Mouse (Mus musculus) layer of hippocampus, postnatal 25 days (tissue): ENCODE measurements at regions not wholly inside any gene's neighbourhood (a gene's known extent, or its start where the extent isn't known, plus 50 kb on each side); places are given as distances from the start of the nearest gene placed in this dataset.

Experiments used
- DNase-seq, 2 experiments: peaks; one replicate each; pipeline ENCODE4 v3.0.0; 2022; ENCODE audit warnings: mixed read lengths in 2 of 2, low spot score in 1 of 2; ENCODE audit errors: extremely low spot score in 1 of 2

DNA sequence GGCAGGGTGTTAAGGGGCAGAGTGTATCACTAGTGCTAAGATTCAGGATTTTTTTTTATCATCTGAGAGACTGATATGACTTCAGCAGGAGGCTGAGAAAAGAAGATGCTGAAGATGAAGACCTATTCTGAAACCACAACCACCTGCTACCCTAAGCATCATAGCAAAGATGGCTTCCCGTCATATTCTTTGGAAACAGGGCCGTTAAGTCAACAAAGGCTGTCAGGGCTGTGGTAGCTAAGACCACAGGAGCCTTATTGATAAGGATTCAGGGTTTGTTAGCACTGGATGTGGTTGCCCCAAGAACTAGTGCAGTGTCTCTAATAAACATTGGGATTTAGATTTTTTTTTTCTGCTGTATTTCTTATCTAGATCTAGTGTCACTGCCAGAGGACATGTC lies 56.7 kb upstream of the Rasgrp1 start:
- DNase-seq, result no peak

DNA sequence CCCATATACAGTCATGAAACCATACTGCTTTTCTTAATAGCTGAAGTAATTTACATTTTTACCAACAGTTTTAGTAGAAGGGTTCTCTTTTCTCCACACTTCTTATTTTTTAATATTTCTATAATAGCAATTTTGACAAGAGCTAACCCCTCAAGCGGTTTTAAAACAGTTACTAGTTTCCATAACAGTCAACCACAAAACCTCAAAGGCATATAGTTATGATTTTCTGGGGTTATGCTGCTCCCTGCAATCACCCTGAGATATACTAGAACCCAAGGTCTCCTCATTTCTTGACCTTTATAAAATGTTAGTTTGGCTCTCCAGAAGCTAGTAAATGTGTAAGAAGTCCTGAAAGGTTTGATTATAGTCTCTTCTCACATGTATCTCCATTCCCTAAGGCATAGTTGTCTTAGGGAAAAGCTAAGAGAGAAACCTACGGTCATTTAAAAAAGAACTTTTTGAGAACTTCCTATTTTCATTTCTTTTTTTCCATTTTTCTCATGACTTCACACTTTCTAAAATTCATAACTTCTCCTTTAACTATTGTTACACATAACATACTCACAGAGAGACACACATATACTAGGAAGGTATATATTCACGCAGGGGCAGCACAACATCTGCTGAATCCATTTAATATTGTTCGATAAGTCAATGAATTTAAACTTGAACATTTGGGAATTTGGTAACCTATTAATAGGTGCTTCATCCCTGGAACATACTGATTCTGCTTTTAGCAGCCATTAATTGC lies 60.8 kb upstream of the Rasgrp1 start:
- DNase-seq, result no peak

DNA sequence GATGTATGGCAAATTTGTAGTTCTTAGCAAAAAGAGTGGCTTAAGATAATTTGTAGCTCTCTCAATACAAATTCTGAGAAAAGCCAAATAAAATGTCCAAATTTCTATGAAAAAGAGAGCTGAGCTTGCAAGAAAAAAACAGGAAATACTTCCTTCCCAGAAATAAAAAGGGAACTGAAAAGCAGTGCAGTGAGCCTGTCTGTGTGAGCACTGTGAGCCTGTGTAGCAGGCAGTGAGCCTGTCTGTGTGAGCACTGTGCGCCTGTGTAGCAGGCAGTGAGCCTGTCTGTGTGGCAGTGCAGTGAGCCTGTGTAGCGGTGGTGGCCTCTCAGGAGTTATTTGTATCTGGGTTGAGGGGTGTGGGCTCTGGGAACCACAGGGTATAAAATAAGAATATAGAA lies 62.7 kb upstream of the Rasgrp1 start:
- DNase-seq, result no peak

DNA sequence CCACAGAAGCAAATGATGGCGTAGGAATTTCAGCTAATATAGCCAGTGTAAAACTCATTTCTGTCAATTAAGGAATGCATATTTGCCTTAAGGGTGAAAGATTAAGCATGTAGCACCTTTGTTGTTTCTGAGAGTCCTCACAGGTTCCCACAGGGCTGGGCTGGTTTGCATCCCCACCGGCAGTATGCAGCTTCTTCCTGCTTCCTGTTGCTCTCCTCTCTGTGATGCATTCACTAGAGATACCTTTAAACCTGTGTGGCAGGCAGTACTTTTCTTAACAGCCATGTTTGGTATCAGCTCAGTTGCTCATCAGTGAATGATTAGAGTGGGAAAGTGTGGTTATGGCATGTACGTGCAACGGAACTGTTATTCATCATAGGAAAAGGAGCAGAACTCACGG lies 65.4 kb upstream of the Rasgrp1 start:
- DNase-seq, result no peak

DNA sequence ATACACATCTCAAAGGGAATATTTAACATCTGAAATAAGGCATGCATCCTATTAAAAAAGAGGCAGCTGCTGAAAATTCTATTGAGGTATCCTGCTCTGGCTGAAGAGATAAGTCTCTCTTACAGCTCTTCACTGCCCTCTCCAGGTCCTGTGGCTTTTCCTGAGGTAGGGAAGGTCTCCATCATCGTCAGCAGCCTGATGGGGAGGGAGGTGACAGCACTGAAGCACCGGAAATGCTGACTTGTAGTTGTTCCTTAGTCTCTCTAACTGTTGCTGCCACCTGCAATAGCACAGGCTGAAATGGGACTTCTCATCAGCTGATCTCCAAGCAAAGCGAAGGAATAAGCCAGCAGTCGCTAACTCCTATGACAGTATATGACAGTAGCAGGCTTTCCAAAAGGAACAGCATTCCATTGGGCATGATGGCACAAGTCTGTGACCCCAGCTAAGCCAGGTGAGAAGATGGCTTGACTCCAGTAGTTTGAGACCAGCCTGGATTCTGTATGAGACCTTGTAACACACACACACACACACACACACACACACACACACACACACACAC lies 69.3 kb upstream of the Rasgrp1 start:
- peak in 1 of 2 experiments; percentile 25 for DNase-seq

DNA sequence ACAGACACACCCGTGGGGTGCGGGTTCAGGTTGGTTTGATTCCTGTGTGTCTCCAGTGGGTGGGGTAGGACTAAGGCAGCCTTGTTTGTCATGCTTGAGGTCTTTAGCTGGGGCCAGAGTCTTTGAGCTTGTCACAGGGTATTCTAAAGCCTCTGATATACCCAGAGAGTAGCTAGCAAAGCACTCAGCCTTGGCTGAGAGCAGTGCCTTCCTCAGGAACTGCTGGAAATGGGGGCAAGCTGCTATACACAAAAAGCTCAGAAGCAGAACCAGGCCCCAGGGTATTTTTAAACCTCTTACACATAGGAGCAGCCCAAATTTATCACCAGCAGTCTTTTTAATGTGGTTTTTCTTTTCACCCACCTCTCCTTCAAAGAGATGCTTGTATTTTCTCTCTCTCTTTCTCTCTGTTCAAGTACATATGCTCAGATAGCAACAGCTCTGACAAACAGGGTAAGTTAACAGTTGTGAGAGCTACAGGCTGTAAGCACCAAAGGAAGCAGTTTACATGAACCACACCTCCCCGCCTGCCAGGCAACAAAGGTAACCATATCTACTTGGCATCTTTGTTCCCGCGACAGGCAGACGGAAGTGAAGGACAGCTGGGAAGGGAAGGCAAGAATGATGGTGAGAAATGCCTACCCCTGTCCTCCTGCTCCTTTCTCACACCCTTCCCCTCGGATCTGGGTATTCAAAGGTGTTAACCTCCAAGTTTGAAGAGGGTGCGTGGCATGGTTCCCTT lies 74.6 kb upstream of the Rasgrp1 start:
- DNase-seq, result no peak

DNA sequence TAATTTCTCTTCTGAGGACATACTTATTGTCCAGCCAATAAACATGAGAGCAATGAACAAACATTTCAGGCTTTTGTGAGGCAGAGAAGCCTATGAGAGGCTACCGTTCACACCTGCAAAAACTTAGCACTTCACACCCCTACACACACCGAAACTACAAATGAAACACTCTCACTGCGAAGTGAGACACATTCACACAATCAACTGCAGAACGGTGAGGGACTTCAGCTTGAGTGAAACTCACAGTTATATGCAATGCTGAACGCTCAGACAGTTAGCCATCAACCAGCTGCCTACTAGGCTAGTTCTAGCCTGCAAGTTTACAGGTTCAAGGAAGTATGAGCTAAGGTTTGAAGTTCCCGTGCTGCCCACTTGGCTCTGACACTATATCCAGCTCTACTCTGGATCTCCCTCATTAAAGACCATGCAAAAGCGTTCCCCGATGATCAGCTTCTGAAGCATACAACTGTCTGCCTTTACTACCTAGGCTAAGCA lies 75.4 kb upstream of the Rasgrp1 start:
- no peak for DNase-seq

DNA sequence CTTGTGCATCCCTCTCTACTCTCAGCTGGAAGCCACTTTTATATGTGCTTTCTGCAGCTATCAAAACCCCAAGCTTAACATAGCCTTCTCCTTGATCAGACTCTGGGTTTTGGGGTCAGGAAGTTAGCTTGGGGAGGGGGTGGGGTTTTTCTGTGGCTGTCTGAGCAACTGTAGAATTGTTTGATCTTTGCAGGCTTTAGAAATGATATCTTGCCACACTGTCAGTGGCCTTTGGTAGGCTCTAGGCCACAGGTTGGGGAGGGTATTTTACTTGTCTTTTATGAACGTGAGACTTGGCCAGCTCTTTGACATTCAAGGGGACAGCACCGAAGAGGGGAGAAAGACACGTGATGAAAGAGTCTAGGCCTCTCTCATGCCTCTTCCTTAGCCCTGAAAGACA lies 75.9 kb upstream of the Rasgrp1 start:
- DNase-seq, result no peak

DNA sequence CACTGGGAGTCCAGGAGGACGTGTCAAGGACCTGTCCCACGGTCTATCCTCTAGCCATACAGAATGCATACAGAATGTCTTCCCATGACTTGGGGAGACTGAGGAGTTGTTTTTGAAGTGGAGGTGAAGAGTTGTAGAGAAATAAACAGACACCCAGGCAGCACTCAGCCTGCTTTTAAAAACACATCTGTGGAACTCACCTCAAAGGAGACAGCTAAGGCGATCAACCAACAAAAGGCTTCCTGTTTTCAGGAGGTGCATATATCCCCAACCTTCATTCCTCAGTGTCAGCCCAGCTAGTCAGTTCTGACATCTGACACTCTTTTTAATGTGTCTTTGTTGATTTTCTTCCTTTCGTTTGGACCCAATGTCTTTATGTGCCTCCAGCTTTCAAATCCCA lies 78.6 kb upstream of the Rasgrp1 start:
- no peak for DNase-seq

DNA sequence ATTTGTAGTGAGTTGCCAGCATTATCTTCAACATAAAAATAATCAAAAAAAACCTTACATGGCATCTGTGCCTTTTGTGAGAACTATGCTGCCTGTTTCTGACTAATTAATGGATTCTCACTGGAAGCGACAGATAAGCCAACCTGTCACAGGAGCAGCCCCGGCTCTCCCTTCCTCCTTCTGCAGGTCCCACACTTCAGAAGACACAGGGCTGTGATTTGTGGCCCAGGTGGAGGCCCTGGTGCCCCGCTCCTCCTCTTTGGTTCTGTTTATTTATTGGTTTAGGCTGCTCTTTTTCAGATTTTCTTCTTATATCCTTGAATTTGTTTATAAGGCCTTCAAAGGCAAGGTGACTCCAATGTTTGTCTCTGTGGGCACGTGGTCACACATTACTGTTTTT lies 80.0 kb upstream of the Rasgrp1 start:
- no peak for DNase-seq

DNA sequence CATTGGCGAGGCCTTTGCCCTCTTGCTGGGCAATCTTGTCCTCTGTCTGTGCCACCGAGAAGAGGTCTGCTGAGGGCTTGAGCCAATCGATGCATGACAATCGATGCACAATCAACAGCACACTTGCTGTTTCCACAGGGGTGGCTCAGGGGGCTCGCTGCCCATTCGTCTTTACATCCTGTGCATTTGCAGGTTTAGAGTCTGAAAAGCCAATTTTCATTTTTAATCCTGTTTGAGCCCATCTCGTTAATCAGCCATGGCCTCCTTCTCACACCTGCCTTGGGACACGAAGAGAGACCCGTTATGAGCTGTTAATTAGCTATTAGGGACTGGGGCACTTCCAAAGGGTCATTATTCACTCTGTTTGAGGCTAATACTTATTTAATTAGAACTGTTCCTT lies 86.4 kb upstream of the Rasgrp1 start:
- DNase-seq, result no peak

DNA sequence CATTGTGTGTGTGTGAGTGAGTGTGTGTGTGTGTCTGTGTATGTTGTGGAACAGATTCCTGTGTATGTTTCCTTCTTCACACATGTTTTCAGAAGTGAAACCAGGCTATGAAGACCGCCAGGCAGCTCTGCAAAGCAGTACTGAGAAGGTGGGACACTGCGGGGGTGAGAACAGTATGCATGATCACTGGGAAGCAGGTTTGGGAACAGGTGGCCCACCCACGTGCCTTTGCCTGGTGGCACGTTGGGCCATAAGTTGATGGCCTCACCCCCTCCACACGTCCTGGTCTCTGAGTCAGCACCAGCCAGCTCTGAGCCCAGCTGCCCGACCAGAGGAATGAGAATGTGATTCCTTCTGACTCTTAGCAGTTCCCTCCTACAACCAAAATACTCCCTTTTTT lies 89.2 kb upstream of the Rasgrp1 start:
- DNase-seq, result peak; percentile 45 to 48

DNA sequence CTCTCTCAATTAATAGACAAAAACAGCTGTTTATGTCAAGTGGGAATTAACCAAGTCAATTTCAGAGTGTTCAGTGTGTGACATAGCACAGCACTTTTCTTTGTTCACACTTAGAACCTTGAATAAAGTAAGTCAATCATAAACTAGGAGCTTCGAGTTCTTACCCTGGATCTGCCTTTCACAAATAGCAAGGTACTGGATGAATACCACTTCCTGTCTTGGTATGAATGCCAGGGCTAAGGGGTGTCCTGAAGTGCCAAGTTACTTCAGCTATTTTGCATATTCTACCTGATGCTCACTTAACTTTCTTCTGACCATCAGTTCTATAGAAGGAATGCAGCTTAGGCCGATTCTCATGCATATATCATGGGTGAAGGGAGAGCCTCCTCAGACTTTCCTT lies 90.1 kb upstream of the Rasgrp1 start:
- no peak for DNase-seq

DNA sequence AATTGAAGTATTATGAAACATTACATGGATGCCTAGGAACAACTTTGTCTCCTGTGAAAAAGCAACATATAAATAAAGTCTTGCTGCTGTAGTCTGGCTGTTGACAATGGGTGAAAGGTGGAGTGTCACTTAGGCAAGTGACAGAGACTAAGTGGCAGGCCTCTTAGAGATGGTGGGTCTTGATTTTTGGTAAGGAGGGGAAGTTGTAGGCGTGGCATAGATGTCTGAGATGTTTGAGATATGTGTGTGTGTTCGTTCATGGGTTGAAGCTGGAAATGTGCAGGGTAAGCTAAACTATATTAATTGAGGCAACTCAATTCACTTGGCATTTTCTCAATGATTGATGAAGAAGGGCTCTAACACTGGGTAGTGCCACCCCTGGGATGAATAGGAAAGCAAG lies 90.7 kb upstream of the Rasgrp1 start:
- DNase-seq, result no peak

DNA sequence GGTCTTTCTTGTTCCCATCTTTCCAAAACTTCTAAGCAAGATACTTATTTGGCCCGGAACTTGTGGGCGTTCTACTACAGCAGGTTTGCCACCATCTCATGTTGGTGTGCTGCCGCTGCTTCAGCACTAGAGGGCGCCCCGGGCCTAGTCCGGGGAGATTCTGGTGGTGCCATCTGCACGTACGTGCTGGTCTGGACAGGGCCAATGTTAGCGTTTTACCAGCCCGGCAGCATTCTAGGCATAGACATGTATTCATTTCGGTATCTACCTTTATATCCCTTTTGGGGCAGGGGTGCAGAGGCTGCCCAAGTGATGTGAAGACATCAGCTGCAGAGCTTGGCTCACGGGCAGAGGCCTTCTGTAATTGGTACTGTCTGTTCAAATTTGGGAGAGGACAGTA lies 95.3 kb upstream of the Rasgrp1 start:
- DNase-seq, result no peak

DNA sequence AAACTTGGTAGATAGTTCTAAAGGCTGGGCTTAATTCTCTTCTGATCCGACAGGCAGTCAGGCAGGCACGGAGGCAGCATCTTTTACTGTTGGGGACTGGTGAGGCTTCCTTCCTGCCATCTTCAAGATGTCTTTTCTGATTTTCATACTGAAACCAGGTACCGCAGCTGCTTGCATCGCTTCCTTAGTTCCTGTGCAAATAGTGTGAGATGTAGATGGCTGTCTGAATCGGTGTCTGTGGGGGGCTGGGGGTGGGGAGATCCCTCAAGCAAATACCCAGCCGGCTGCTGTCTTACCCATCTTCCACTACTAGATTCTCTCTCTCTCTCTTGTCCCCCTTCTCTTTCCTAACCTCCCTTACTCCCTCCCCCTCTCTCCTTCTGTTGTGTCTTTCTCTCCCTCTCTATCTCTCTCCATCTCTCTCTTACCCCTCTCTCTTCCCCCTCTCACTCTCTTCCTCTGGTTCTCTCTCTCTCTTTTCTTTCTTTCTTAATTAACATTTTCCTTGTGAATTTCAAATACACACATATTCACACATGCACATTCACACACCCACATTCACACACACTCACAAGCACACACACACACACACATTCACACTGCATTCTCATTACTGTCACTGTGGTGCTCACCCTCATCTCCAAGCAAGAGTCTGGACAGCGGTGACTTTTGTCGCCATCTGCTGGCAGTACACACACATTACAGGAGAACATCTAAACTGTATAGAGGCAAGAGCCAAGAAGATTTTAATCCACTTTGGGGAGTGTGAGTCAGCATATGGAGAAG lies 96.0 kb upstream of the Rasgrp1 start:
- peak; percentile 53 to 80 for DNase-seq

DNA sequence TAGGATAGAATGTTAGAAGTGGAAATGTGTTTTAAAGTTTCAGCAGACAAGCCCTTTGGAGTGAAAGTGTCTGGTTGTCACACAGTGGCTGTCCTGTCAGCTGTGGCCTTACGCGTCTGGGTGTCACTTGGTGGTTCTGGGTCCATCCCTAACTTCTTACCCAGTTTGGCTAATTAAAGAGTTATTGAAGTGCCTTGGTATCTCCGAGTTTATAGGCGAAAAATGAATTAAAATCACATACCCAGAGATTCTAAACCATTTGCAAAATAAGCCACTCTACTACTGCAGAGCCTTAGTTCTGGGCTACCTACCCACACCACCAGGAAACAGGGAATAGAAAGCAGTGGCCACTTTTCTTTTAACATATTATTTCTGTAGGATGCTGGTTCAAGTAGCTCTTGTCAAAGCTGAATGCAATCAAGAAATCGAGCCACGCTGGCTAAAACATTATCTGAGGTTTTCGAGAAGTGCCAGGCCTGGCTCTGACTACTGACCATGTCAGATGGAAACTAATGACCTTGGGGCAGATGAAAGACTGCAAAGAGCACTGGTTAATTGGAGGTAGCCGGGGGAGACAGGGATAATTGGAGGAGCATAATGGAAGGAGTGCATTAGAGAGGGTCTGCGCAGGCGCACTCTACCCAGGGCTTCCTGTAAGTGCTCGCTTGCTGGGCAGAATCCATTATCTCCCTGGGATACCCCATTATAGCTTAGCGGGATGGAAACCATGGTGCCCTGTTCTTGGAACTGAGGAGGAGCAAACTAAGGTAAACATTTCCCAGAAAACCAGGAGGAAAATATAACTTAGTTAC lies 96.8 kb upstream of the Rasgrp1 start:
- peak in 1 of 2 experiments; percentile 20 for DNase-seq

DNA sequence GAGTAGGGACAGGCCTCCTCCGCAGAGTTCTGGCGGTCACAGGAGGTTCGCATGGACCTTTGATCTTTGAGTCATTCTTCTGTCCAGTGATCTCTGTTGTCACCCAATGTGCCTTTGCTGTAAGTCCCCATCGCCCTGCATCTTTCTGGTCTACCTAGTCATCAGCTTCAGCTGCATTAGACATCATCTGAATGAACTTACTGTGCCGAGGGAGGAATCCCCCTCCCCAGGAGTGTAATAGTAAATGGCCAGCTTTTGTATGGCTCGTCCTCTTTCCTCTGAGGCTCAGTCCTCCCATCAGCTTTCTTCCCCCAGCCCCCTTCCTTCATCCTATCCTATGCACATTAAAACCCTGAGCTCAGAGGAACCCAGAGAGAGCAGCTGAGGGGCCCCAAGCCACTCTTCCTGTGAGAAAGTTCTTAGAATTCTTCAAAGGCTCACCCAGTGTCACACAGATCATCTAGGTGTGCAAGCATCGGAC lies 98.0 kb upstream of the Rasgrp1 start:
- DNase-seq, result no peak

DNA sequence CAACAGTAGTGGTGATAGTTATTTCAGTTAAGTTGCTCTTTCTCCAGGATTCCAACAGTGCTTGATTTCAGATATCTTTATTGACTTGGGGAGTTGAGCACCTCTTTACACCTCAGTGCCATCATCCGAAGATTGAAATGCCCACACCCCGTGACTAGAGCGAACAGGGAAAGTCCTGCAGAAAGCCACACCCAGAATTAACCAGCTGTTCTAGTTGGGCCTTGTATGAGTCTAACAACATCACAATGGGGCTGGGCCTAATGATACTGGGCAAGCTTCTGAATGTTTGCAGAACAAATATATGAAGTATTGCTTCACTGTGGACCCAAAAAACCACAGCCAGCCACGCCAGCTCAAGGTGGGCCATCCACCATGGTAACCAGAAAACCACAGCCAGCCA lies 100.1 kb upstream of the Rasgrp1 start:
- no peak for DNase-seq

DNA sequence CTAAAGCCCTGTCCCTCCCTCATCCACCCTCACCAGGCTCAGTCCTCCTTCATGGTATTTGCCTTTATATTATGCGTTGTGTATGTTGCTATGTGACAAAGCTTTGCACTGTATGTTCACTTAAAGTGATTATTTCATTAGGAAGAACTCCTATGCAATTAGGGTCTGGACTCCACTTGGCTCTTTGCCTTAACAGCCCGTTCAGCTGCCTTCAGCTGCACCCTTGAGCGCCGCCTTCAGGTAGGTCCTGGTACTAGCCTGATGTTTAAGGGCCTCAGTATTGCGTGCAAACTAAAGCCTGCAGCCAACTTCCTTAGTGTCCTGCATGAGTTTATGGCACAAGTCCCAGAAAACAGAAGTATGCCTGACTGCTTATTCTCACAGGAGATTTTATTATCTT lies 101.9 kb upstream of the Rasgrp1 start:
- peak in 1 of 2 experiments; percentile 44 for DNase-seq
